ENCODE assay signal across 8 mouse cellular contexts in the genomic region with DNA sequence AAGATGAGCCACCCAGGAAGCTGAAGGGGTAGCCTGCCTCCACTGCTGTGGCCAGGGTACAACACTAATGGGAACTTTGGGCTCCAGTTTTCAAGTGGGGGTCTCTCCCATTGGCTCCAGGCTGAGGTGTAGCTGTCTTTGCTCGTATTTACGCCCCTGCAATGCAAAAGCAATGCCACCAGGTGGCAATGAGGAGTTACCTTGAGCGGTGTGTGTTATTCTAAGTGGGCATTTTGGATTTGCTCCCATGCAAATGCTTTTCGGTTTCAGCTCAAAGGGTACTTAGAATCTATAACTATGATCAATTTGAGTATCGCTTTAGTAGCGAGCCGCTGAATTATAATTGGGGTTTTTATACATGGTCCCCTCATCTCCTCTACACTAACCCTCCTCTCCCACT. TPM values are rescaled to one million over a fixed set of nuclear protein-coding genes. Genes with fewer than 3 reads are reported as not detected.
A peak's percentile ranks its signal among the peaks of the same experiment; 100 is the strongest.
DNase-seq lines count a peak whose midpoint lies in the region; ATAC-seq lines count a peak whose summit lies in the region.

No protein-coding gene starts in this region.

- H3K27ac ChIP-seq in embryonic facial prominence, embryonic 11.5 days (replicated peaks; ENCODE audit: low read depth, low read length): no peak overlapping the region
- H3K27ac ChIP-seq in limb, embryonic 15.5 days: peak overlapping the region; percentile 81

- H3K4me1 ChIP-seq in embryonic facial prominence, embryonic 11.5 days (ENCODE audit: control insufficient read depth, insufficient read depth, low read length): peaks cover 11% of the 10 kb centered on the region
- H3K4me1 ChIP-seq in limb, embryonic 15.5 days: peaks cover 54% of the 10 kb centered on the region

- no peak overlapping the region for H3K9ac ChIP-seq in embryonic facial prominence, embryonic 11.5 days (replicated peaks; ENCODE audit: low read length)
- H3K9ac ChIP-seq in limb, embryonic 15.5 days: no peak overlapping the region

- H3K36me3 ChIP-seq in embryonic facial prominence, embryonic 11.5 days (replicated peaks; ENCODE audit: control insufficient read depth, insufficient read depth, low read depth, low read length): no peaks in the 10 kb centered on the region
- no peaks in the 10 kb centered on the region for H3K36me3 ChIP-seq in limb, embryonic 15.5 days

- peak; percentile 35 to 55 for DNase-seq in heart, postnatal 14 days
- DNase-seq in heart, adult 8-10 months (ENCODE audit: low spot score): no peak
- peak; percentile 12 for DNase-seq in urinary bladder, postnatal 14 days (ENCODE audit: low spot score)
- no peak for DNase-seq in urinary bladder, postnatal 4 days (ENCODE audit: low spot score in 2 of 2)
- peak; percentile 72 for DNase-seq in embryonic facial prominence, embryonic 11.5 days (ENCODE audit: low spot score)
- DNase-seq in thymus, postnatal 36 days: peak; percentile 53 to 57
- DNase-seq in spleen, adult 18-20 months: no peak

- H3K4me3 ChIP-seq in embryonic facial prominence, embryonic 11.5 days (ENCODE audit: low read depth, low read length): no peak overlapping the region
- no peak overlapping the region for H3K4me3 ChIP-seq in limb, embryonic 15.5 days

- H3K27me3 ChIP-seq in embryonic facial prominence, embryonic 11.5 days (ENCODE audit: control insufficient read depth, insufficient read depth, low read length): no peaks in the 10 kb centered on the region
- H3K27me3 ChIP-seq in limb, embryonic 15.5 days: no peaks in the 10 kb centered on the region

- ATAC-seq in embryonic facial prominence, embryonic 11.5 days (replicated peaks; ENCODE audit: insufficient number of reproducible peaks, low FRiP score, low TSS enrichment, low read depth): no peak
- no peak for ATAC-seq in limb, embryonic 15.5 days (ENCODE audit: insufficient number of reproducible peaks, low FRiP score, low TSS enrichment, low read depth)

- H3K9me3 ChIP-seq in embryonic facial prominence, embryonic 11.5 days (replicated peaks; ENCODE audit: control insufficient read depth, low read length): no peaks in the 10 kb centered on the region
- no peaks in the 10 kb centered on the region for H3K9me3 ChIP-seq in limb, embryonic 15.5 days

- no peak overlapping the region for H3K4me2 ChIP-seq in embryonic facial prominence, embryonic 11.5 days (ENCODE audit: low read depth, low read length)
- no peak overlapping the region for H3K4me2 ChIP-seq in limb, embryonic 15.5 days

- 59% methylated on average over 7 of the region's 7 CpGs for WGBS in embryonic facial prominence, embryonic 11.5 days
- 55% methylated on average over 7 of the region's 7 CpGs for WGBS in limb, embryonic 15.5 days

- intact Hi-C loops in heart, postnatal 14 days (cut with DNase I): loop anchor here (1.0 to 5.0 kb wide), 3 partner anchors 44 to 107 kb away; a partner anchor contains a TSS

RNA-seq across cellular contexts. Expression of a gene that starts 57.6 kb away (rescaled TPM):
- 1 to 10 TPM; 5.0 to 9.0 TPM for total RNA-seq in heart, postnatal 14 days (2021)
- 1 to 10 TPM; 3.3 to 4.9 (median 4.3) TPM for total RNA-seq in heart, adult 8-10 months (2022)
- polyA plus RNA-seq in embryonic facial prominence, embryonic 11.5 days (2014; fragmentation: Nextera tagmentation; extraction: Ambion mirVana): 39.7 TPM in 2 replicates
- 23.5 and 27.9 TPM in 2 replicates for polyA plus RNA-seq in limb, embryonic 15.5 days (2015; fragmentation: Nextera tagmentation; extraction: Ambion mirVana)

Comparison
In these comparisons a context has a peak if more than half of its experiments do, and no peak if none do; other contexts are left out.
1. DNase-seq: peak in heart, postnatal 14 days (2 of 2), urinary bladder, postnatal 14 days (single experiment), embryonic facial prominence, embryonic 11.5 days (single experiment) and thymus, postnatal 36 days (2 of 2); none in heart, adult 8-10 months (single experiment), urinary bladder, postnatal 4 days (0 of 2) and spleen, adult 18-20 months (0 of 2).